Mouse (Mus musculus) heart, adult 2 months (tissue): Measurements from ENCODE around the gene Armc8. TPM values are rescaled to one million over a fixed set of nuclear protein-coding genes. Genes with fewer than 3 reads are reported as not detected.

Experiments used
- DNase-seq, 2 experiments: peaks; one replicate each; pipeline ENCODE4 v3.0.0; 2021
- H3K27ac ChIP-seq: fragments of 200-600 bp; 2 replicates; pipeline ENCODE4 v1.8.1; 2022
- H3K27me3 ChIP-seq: fragments of 200-500 bp; 2 replicates; pipeline ENCODE4 v1.6.1; 2012; ENCODE audit warnings: mild to moderate bottlenecking, low read length, inconsistent platforms, mixed read lengths; ENCODE audit not compliant: control insufficient read depth, insufficient read depth
- H3K36me3 ChIP-seq: fragments of 200-500 bp; 2 replicates; pipeline ENCODE4 v1.6.1; 2012; ENCODE audit warnings: low read length, inconsistent platforms; ENCODE audit not compliant: control insufficient read depth, insufficient read depth
- H3K4me1 ChIP-seq: fragments of 200-500 bp; 2 replicates; pipeline ENCODE4 v1.6.1; 2011; ENCODE audit warnings: low read length; ENCODE audit not compliant: control insufficient read depth, insufficient read depth
- H3K4me3 ChIP-seq: fragments of 200-600 bp; 2 replicates; pipeline ENCODE4 v1.8.1; 2022
- H3K79me2 ChIP-seq: fragments of 200-500 bp; replicated peaks from 2 replicates; pipeline ENCODE4 v1.6.1; 2012; ENCODE audit warnings: mild to moderate bottlenecking, inconsistent platforms, low read length, moderate library complexity, mixed read lengths; ENCODE audit not compliant: control insufficient read depth, insufficient read depth
- H3K9ac ChIP-seq: fragments of 200-500 bp; 2 replicates; pipeline ENCODE4 v1.6.1; 2012; ENCODE audit warnings: low read depth, mild to moderate bottlenecking, control low read depth, inconsistent platforms, low read length, mixed read lengths
- CTCF ChIP-seq: fragments of 200-600 bp; IDR thresholded peaks from 2 replicates; pipeline ENCODE4 v1.8.1; 2022; ENCODE audit warnings: antibody characterized with exemption, mild to moderate bottlenecking, moderate library complexity
- EP300 ChIP-seq: fragments of 200-500 bp; IDR thresholded peaks from 2 replicates; pipeline ENCODE4 v1.6.1; 2011; ENCODE audit warnings: low read depth, low read length, control low read depth; ENCODE audit not compliant: insufficient read depth
- POLR2A ChIP-seq: fragments of 200-500 bp; IDR thresholded peaks from 2 replicates; pipeline ENCODE4 v1.6.1; 2011; ENCODE audit warnings: mild to moderate bottlenecking, low read depth, low read length, control low read depth; ENCODE audit not compliant: insufficient read depth
- WGBS: fragments of 180-500 bp; shearing (Covaris S2); methylation state at CpG from one replicate; pipeline ENCODE4 v1.1.7; 2018; 5-methylcytosine and 5-hydroxymethylcytosine counted together
- intact Hi-C: fragments of 180-260 bp; cut with DNase I; formaldehyde crosslinking; loops from one replicate; pipeline ENCODE4 v1.15.1; 2025
- polyA plus RNA-seq: library from polyadenylated mRNA; depleted of rRNA; stranded (reverse); fragments of >200 nt; gene quantifications from 2 replicates; pipeline ENCODE4 v1.2.3, GENCODE M21; 2012
- total RNA-seq, 2 experiments: library from RNA; stranded (reverse); gene quantifications; 2 replicates each; pipeline ENCODE4 v1.2.3; 2021

Gene Armc8
- total and polyA plus RNA-seq, 3 experiments = 9.8 to 18.3 (median 17.7) TPM

GRCm38 (mm10) chr9:99491050-99491449 is 77.6 kb downstream of the Armc8 start:
- TF ChIP-seq POLR2A (no peak), CTCF (no peak), EP300 (no peak)
- no peak overlapping the region for H3K4me3 ChIP-seq
- no peaks in the 10 kb centered on the region; the same call in 1 of the 2 replicates for H3K36me3 ChIP-seq
- whole genome bisulfite sequencing = 94% methylated on average over 4 of the region's 4 CpGs
- no peak for DNase-seq
- H3K27ac ChIP-seq = no peak overlapping the region
- H3K27me3 ChIP-seq = no peaks in the 10 kb centered on the region
- H3K9ac ChIP-seq = no peak overlapping the region
- intact Hi-C loops = no loop called here
- H3K79me2 ChIP-seq = no peaks in the 10 kb centered on the region
- H3K4me1 ChIP-seq = no peaks in the 10 kb centered on the region

DNA sequence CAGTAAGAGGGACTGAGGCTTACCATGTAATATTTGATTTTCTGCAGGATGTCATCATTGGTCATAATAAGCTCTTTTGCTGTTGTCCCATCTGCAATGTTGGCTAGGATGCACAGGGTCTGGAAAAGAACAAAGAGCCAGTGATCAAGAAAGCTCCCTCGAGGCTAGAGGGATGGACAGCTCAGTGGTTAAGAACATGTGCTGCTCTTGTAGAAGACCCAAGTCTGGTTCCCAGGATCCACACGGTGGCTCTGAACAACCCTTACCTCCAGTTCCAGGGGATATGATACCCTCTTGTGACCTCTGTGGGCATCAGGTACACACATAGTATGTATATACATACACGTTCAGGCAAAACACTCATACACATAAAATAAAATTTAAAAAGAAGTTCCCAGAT is 80.9 kb downstream of the Armc8 start:
- no peak overlapping the region for H3K9ac ChIP-seq
- H3K4me3 ChIP-seq = no peak overlapping the region
- intact Hi-C loops = no loop called here
- no peaks in the 10 kb centered on the region; the same call in 1 of the 2 replicates for H3K36me3 ChIP-seq
- H3K27ac ChIP-seq = no peak overlapping the region
- no peak for DNase-seq
- H3K4me1 ChIP-seq = no peaks in the 10 kb centered on the region
- H3K79me2 ChIP-seq = no peaks in the 10 kb centered on the region
- 78% methylated on average over 3 of the region's 3 CpGs for WGBS
- TF ChIP-seq CTCF (no peak), EP300 (no peak), POLR2A (no peak)
- H3K27me3 ChIP-seq = no peaks in the 10 kb centered on the region

DNA sequence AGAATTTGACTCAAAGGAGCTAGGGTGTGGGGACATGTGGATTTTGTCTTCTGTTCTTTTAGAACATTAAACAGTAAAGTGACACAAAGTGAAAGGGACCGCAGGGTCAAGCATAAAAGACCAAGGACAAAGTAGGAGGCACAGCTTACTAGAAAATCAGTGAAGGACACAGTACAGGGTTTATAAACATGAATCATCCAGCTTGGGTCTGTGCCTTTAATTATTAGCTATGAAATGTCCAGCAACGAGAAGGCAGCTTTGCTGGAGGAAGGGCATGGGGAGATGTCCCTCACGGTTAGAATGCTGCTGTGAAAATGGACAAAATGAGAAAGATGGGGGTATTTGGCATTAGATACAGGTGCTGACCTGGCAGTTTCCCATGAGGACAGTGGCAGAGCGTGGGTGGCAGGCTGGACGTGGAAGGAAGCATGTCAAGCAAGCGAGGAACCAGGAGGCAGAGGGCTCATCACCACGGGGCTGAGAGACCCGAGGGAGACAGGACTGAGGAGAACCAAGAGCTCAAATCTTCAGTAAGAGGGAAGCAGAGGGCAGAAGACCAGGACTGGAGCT is 81.5 kb downstream of the Armc8 start:
- Histone ChIP-seq H3K27me3 (no peaks in the 10 kb centered on the region), H3K4me1 (no peaks in the 10 kb centered on the region), H3K36me3 (no peaks in the 10 kb centered on the region; the same call in 1 of the 2 replicates), H3K9ac (no peak overlapping the region), H3K4me3 (no peak overlapping the region), H3K79me2 (no peaks in the 10 kb centered on the region), H3K27ac (no peak overlapping the region)
- 82% methylated on average over 8 of the region's 8 CpGs for WGBS
- intact Hi-C loops = no loop called here
- TF ChIP-seq POLR2A = no peak
- no peak for TF ChIP-seq EP300
- no peak for TF ChIP-seq CTCF
- no peak for DNase-seq

GRCm38 (mm10) chr9:99485144-99485543 is 83.6 kb downstream of the Armc8 start:
- Histone ChIP-seq H3K36me3 (no peaks in the 10 kb centered on the region; the same call in 1 of the 2 replicates), H3K27me3 (no peaks in the 10 kb centered on the region), H3K27ac (no peak overlapping the region), H3K9ac (no peak overlapping the region), H3K79me2 (no peaks in the 10 kb centered on the region), H3K4me3 (no peak overlapping the region), H3K4me1 (no peaks in the 10 kb centered on the region)
- TF ChIP-seq CTCF (no peak), POLR2A (no peak), EP300 (no peak)
- 94% methylated on average over 4 of the region's 4 CpGs for WGBS
- DNase-seq = no peak
- intact Hi-C loops = no loop called here

DNA sequence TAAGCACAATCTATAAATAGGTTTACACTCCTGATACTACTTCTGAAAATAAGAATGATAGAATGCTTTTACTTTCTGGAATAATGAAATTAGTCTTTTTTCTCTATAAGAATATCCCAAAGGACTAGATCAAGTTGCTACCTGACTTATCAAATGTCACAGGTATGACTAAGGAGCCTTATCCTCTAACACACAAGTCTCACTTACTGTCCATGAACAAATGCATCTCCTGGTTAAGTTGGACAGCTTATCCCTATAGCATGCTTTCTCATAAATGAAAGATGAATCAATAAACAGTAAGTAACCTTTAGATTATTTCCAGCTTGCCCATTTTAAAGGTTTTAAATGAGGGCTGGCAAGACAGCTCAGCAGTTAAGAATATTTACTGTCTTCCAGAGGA is 84.1 kb downstream of the Armc8 start:
- H3K36me3 ChIP-seq = no peaks in the 10 kb centered on the region; the same call in 1 of the 2 replicates
- no peaks in the 10 kb centered on the region for H3K4me1 ChIP-seq
- H3K27me3 ChIP-seq = no peaks in the 10 kb centered on the region
- no peak overlapping the region for H3K9ac ChIP-seq
- no peak overlapping the region for H3K27ac ChIP-seq
- H3K79me2 ChIP-seq = no peaks in the 10 kb centered on the region
- intact Hi-C loops = no loop called here
- TF ChIP-seq EP300 = no peak
- TF ChIP-seq POLR2A = no peak
- no peak for TF ChIP-seq CTCF
- H3K4me3 ChIP-seq = no peak overlapping the region
- no peak for DNase-seq

GRCm38 (mm10) chr9:99483191-99483590 is 85.5 kb downstream of the Armc8 start:
- no peak overlapping the region for H3K9ac ChIP-seq
- 78% methylated on average over 4 of the region's 4 CpGs for WGBS
- intact Hi-C loops = no loop called here
- H3K27me3 ChIP-seq = no peaks in the 10 kb centered on the region
- DNase-seq = no peak
- no peaks in the 10 kb centered on the region for H3K79me2 ChIP-seq
- TF ChIP-seq EP300 = no peak
- TF ChIP-seq CTCF = no peak
- no peak for TF ChIP-seq POLR2A
- H3K27ac ChIP-seq = no peak overlapping the region
- peaks cover 2% of the 10 kb centered on the region for H3K36me3 ChIP-seq
- no peaks in the 10 kb centered on the region for H3K4me1 ChIP-seq
- no peak overlapping the region for H3K4me3 ChIP-seq
